Mouse (Mus musculus) Muller cell, postnatal 12 days (primary cell): Measurements from ENCODE around the gene Nf1.

ENCODE experiments used
- DNase-seq: peaks from one replicate; pipeline ENCODE4 v3.0.0-alpha.2; 2015; ENCODE audit errors: inconsistent ontology term

Gene Nf1

DNA sequence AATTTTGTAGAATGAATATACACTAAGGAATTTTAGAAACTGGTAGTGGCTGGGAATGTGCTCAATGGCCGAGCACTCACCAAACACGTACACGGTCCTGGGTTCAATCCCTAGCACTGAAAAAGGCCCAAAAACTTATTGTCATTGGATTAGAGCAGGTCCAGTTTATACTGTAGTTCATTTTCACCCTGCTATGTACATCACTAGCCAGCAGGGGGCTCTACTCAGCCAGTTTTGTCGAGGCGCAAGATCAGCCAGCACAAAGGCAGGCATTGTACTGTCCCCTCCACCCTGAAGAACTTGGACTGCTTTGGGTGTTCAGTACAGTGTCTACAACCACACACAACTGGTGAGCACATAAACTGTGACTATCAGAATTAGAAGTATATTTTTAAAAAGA, 244.7 kb downstream of the Nf1 start:
- DNase-seq: peak; percentile 56

DNA sequence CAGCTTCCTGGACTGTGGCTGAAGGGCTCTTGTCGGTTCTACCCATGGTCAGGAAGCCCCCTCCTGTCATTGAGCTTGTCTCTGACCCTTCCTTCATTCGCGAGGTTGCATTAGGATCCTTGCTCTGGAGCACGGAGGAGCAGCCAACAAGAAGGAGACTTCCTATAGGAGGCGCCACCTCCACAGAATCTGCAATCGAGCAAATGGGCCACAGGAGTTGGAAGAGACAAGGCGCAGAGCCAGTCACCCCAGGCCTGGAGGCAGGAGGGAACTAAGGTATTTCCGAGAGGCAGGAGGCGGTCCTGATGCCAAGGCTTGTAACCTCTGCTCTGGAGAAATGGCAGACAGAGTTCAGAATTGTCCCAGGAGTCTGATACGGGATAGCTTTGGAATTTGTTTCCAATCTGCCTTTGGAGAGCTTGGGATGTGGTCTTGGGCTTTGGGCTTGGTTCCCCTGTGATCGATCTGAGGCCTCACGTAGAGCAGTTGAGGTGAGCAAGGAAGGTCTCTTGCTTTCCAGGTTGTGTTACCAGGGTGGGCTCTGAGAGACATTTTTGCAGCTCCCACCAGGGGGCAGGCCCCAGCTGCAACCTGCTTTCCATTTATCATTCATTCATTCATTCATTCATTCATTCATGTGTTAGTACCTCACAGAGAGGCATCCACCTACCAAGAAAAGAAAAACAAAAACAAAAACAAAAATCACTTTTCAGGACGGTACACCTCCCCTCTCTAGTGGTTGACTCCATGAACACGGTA, 250.0 kb downstream of the Nf1 start:
- DNase-seq: no peak

DNA sequence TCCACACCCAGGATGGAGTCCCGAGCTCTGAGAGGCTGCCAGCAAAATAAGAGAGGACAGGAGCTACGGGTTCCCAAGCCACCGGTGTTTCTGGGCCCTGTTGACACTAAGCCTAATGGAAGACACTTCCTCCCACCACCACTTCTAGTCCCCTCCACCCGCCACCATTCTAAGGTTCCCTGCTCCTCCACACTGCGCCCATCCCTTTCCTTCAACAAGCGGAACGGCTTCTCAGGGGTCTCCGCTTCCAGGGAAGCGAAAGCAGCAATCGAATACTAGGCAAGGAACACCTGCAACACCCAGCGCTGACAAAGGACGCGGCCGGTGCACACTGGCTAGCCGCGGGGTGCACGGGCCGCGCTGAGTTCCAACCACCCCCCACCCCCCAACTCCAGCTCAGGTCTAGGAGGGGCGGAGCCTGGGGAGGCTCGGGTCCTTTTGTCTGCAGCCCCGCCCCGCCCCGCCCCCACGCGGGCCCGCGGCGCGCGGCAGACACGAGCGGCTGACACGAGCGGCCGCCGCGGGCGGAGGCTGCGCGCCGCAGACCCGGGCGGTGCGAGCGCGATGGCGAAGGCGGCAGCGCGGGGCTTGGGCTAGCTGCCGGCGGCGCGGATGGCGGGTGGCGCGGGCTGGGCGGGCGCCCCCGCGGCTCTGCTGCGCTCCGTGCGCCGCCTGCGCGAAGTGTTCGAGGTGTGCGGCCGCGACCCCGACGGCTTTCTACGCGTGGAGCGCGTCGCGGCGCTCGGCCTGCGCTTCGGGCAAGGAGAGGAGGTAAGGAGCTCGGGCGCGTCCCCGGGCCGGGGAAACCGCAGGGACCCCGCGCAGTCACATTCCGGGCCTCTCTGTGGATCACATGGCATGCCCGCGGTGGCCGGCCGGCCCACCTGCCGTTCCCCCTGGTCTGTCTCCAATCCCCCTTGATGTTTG, 251.4 kb downstream of the Nf1 start, which contains the start of gene Rab11fip4:
Rab11fip4 (plus strand) TSS at position 549 of the 927 bp plus-strand sequence.
- DNase-seq: peak; percentile 58

DNA sequence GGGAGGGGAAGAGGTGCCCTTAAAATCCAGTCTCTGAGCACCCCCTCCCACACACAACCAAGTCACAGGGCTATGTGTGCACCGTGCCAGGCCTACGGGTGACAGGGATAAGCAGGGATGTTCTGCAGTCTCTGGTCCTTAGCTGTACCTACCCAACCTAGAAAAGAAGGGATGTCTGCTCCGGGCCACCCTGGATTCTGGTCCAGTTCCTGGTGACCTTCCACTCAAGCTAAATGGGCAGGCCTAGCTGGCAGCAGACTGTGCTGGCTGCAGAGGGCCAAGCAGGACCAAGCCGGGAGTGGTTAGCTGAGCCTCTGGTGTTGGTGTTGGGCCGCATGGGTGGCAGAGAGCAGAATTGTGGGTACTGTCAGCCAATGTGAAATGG, 252.1 kb downstream of the Nf1 start:
- DNase-seq: no peak

DNA sequence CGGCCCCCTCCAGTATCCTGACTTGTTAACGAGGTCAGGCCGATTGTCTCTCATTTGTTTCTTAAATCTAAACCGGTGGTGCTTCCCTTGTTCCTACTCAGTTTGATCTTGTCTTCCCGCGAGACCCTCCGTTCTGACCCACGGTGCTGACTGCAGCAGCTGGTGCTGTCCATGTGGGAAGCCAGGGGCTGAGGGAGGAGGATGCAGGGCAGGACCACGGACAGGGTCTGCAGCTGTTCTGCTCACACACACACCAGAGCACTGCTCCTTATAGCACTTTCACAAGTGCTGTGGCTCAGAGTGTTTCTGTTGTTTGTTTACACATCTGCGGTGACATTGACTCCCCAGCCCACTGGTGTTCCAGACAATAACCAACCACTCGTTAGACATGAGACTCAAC, 254.0 kb downstream of the Nf1 start:
- peak; percentile 64 for DNase-seq

DNA sequence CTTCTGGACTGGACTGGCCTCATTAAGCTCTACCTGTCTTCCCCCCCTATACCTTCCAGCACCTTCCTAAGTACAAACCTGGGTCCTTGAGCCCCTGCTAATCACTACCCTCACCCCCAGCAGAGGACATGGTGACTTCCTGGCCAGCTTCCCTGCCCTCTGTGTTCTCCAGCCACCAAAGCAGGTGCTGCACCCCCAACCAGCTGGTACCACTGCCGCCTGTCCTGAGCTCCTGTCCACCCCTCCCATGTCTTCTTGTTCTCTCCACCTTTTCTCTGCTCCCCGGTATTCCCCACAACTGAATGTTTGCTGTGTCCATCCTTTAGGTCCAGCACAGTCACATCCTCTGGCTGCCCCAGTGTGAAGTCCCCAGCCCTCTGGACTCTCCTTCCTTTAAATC, 271.0 kb downstream of the Nf1 start:
- no peak for DNase-seq

DNA sequence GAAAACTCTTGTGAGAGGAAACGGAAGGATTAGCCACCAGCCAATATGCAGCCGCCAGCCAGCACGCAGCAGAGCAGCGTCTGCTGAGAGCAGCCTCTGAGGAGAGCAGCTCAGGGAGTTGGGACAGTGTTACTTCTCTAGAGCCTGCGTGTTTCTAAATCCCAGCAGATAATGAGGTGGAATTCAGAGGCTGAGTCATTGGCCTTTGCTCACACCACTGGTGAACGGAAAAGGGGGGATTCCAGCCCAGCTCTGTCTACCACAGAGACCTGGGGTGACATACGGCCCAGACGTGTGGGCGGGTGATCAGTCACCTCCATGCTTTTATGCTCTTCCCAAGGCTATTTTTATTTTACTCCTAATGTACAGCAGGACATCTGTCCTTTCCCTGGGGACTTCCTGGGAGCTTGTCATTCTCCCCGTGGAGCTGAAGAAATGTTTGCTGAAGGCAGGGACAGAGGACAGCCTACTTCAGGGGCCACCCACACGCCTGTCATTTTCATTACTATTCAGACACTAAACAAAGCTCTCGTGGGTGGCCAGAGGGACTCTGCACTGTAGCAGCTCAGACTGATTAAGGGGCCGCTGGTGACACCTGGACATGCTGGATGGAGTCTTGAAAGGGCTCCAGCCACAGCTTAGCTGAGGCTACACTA, 271.6 kb downstream of the Nf1 start:
- peak; percentile 91 for DNase-seq

DNA sequence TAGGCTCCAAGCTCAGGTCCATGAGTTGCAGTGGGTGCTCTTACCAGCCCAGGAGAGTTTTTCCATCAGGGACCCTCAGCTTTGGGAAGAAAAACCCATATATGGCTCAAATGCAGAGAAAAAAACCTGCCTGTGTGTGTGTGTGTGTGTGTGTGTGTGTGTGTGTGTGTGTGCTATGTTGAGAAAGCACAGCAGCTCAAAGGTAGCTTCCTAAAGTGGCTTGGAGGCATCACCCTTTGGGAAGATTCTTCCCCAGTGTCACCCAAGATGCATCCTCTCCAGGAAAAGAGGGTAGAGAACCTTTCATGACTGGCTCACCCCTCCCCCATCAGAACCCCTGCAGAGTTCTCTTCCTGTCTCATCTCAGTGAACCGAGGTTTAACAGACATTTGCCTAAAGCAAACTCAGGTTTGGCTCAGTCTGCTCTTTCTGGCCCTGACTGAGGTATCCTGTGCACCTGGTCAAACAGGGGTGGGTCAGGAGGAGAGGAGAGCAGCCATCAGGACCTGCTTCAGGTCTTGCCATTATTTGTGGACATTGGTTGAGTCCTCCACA, 272.6 kb downstream of the Nf1 start:
- DNase-seq: no peak

DNA sequence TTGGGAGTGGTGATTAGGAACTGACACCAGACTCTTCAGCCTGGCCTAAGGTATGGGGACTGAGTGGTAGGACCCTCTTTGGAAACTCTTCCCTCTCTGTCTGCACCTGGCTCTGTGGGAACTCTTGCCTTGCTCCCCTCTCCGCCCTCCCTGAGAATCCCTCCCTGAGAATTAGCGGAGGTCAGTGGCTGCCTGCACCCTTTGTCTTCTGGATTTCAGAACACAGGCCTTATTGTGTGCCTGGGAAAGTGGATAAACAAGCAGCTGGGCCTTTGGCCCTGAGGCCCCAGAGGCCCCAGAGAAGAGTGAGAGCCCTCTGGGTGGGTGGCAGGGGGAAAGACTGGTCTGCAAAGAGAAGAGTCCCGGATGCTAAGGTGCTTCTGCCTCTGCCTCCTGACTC, 273.6 kb downstream of the Nf1 start:
- DNase-seq: peak; percentile 53

DNA sequence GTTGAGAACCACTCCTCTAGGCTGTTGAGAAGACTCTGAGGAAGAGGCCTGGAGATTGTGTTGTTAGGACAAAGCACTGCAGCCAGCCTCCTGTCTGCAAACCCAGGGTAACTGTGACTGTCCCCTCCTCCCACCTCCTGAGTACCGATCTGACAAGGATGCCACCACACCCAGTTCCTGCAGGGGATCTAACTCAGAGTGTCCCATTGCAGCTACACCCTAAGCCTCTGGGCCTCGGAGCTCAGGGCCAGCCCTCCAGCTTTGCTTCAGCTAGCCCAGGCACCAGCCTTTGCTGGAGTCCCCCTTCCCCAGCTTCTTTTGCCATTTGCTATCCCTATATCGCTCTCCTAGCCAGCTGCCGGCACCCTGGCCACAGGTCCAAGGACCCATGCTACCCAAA, 274.2 kb downstream of the Nf1 start:
- no peak for DNase-seq

DNA sequence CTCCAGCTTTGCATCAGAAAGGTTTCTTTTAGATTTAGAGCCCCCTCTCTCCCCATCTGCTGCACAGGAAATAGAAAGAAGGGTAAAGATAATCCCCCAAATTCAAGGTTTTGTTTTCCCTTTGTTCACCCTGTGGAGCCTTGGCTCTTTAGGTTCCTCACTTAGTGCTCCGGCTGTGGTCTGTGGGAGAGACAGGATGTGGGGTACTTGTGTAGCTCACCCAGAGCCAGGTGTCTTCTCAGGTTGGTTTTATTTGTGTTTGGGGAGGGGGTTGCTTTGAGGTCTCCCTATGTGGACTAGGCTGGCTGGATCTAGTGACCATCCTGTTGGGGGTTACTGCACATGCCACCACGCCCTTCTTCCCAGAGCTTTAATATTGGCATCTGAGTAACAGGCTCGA, 275.4 kb downstream of the Nf1 start:
- no peak for DNase-seq

DNA sequence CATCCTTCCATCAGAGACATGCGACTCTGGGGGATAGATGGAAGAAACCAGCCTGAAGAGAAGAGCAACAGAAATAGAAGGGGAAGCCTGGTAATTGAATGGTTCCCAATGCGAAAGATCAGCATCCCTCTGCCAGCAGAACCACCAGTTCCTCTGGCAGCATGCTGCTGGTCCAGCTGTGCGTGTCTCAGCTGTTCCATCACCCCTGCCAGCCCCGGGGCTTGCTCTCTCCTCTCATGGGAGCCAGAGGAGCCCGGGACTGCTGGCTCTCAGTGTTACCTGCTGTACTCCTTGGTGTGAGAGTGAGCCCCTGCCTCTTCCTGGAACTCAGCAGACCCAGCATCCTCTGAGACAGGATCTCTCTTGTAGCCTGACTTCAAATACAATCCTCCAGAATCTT, 276.4 kb downstream of the Nf1 start:
- DNase-seq: no peak

DNA sequence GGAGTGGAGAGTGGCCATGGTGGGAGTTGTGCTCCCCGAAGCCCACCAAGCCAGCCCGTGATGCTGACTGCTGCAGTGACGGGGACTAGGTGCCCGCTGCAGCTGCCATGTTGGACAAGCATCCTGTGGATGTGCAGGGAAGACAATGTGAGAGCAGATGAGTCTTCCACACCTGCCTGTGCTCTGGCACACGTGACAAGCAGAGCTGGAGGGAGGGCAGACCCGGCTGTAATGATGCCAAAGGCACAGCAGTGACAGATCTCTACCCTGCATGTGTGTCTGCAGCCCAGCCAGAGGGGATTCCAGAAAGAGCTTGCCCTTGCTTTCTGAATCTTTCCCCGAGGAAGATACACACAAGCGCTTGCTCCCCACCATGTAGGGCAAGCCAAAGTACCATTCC, 278.5 kb downstream of the Nf1 start:
- DNase-seq: no peak

DNA sequence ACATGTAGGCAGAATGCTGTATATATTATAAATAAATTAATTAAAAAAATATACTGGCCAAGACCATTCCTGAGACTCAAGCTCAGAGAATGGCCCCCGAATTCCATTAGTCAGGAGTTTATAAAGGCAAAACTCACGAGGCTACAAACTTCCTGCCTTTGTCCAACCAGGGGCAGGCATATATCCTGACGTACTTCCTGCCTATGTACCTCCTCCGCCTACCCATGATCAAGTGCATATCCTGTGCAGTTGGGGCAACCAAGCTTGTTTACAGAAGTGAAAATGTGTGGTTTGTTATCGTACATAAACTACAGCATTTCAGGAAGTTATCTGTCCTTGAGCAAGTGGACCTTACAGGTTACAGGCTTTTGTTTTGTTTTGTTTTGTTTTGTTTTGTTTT, 283.5 kb downstream of the Nf1 start:
- no peak for DNase-seq

DNA sequence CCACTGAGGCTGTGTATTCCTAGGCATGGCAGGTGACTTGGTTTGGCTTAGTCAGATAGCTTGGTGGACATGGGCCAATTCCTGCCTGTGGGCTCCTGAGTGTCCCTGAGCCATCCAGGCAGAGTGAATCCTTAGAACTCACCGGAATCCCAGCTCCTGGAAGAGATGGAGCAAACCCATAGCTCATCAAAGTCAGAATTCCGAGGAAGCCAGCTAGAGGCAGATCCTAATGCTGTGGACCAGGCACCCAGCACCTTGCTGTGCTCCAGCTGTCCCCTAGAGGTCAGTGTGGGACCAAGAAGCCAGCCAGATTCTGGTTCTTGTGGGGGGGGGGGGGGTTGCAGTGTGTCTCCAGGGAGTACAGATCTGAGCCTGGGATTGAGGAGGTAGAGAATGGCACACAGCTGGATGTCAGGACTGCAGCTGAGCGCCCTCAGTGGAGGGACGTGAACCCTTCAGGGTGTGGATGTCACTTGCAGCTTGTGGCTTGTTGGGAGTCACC, 285.4 kb downstream of the Nf1 start:
- DNase-seq: peak; percentile 64

DNA sequence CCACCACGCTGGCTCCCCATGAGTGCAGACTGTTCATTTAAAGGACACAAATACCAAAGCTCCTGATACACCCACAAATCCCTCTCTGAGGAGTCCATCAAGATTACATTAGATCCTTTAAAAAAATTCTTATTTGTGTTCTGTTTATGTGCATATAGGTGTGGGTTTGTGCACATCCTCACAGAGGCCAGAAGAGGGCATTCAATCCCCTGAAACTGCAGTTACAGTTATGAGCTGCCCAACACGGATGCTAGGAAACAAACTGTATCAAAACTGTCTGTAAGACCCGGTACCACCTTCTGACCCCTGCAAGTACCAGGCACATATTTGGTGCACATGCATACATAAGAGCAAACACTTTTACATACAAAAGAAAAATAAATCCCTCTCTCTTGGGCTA, 289.2 kb downstream of the Nf1 start:
- DNase-seq: no peak

DNA sequence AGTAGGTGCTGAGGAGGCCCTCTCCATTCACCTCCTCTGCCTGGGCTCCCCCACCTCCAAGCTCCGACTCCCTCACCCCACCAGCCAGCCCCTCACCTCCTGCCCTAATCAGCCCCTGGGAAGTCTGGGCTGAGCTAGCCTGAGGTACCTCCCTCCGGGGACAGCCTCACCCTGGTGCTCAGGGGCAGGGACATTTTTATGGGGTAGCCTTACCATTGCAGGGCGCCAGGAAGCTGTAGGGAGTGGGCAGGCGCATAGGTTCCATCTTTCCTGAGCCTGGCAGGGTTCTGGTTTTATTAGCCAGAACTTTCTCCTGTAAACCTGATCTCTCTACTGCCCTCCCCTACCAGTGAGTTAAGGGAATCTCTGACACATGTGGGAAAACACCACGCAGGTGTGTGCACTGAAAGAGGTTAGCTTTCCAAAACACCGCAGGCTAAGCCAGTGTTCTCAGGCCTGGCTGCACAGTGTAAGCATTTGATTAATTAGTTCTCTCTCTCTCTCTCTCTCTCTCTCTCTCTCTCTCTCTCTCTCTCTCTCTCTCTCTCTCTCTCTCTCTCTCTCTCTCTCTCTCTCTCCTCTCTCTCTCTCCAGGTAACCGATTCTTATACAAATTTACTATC, 290.4 kb downstream of the Nf1 start:
- DNase-seq: no peak

DNA sequence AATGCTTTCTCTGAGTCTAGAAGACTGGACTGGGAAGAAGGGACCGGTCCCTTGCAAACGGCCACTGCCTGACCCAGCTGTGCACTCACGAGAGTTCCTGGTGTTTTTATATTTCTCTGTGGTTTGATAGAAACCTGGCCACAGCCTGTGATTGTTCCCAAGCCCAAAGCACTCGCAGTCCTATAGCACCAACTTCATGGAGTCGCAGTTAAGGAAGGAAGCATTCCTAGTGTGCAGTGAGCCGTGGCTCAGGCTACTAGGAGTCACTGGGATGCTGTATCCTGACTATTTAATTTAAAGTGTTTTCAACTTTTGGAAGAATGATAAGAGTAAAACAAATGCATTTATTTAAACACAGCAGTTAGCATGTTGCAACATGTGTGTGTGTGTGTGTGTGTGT, 291.0 kb downstream of the Nf1 start:
- peak; percentile 30 for DNase-seq
